Mouse (Mus musculus) CH12.LX (cell line): ENCODE results near the gene Gm43518. TPM values are rescaled to one million over a fixed set of nuclear protein-coding genes. Genes with fewer than 3 reads are reported as not detected.

Experiments used
- DNase-seq: peaks from one replicate; pipeline ENCODE4 v3.0.0-alpha.2; 2013; ENCODE audit errors: extremely low read depth
- H3K27ac ChIP-seq: 2 replicates; pipeline ENCODE4 v1.5.1; 2012; ENCODE audit warnings: low read depth, mild to moderate bottlenecking, control low read depth, moderate library complexity; ENCODE audit not compliant: insufficient read depth
- H3K27me3 ChIP-seq: replicated peaks from 2 replicates; pipeline ENCODE3; 2012; ENCODE audit warnings: inconsistent platforms
- H3K36me3 ChIP-seq, 2 experiments: replicated peaks in 1 of 2; 2 replicates each; pipeline versions ENCODE3 to v1.6.1; 2012; ENCODE audit warnings: inconsistent platforms in 1 of 2, low read length in 1 of 2, mild to moderate bottlenecking in 1 of 2, mixed read lengths in 1 of 2, moderate library complexity in 1 of 2; ENCODE audit not compliant: control insufficient read depth in 1 of 2, insufficient read depth in 1 of 2
- H3K4me1 ChIP-seq, 2 experiments: 2 replicates each; pipeline ENCODE4 v1.6.1; 2012; ENCODE audit warnings: inconsistent platforms in 1 of 2, moderate library complexity in 1 of 2; ENCODE audit not compliant: insufficient read depth in 2 of 2, control insufficient read depth in 1 of 2
- H3K4me2 ChIP-seq: 2 replicates; pipeline ENCODE4 v1.6.1; 2012; ENCODE audit warnings: low read depth, mild to moderate bottlenecking, control low read depth; ENCODE audit not compliant: poor library complexity, insufficient read depth, severe bottlenecking
- H3K4me3 ChIP-seq, 3 experiments: fragments of 150-350 bp in 1 of 3; sonication (generic) in 1 of 3; replicated peaks in 1 of 3; 2 replicates each; pipeline versions ENCODE3 to v1.5.1; 2011 to 2012; ENCODE audit warnings: low read depth in 2 of 3, low read length in 2 of 3, mild to moderate bottlenecking in 2 of 3, moderate library complexity in 2 of 3, control low read depth in 1 of 3, improper control_type of control experiment in 1 of 3, inconsistent platforms in 1 of 3, mixed read lengths in 1 of 3; ENCODE audit not compliant: poor library complexity in 1 of 3
- H3K79me2 ChIP-seq: replicated peaks from 2 replicates; pipeline ENCODE4 v1.6.1; 2012; ENCODE audit warnings: mild to moderate bottlenecking, moderate library complexity; ENCODE audit not compliant: control insufficient read depth, poor library complexity, insufficient read depth, severe bottlenecking; ENCODE audit errors: extremely low read depth
- H3K9ac ChIP-seq: 2 replicates; pipeline ENCODE4 v1.6.1; 2012; ENCODE audit warnings: low read depth, mild to moderate bottlenecking, control low read depth, moderate library complexity; ENCODE audit not compliant: insufficient read depth
- H3K9me3 ChIP-seq: replicated peaks from 2 replicates; pipeline ENCODE3; 2012; ENCODE audit warnings: low read length, inconsistent platforms, mixed read lengths
- CTCF ChIP-seq, 2 experiments: IDR thresholded peaks in 1 of 2; conservative IDR thresholded peaks in 1 of 2; 2 replicates each; pipeline ENCODE4 v1.5.1; 2011 to 2012; ENCODE audit warnings: low read depth in 2 of 2, low read length in 2 of 2, improper control_type of control experiment in 1 of 2, inconsistent platforms in 1 of 2, mild to moderate bottlenecking in 1 of 2, moderate library complexity in 1 of 2
- GABPA ChIP-seq: IDR thresholded peaks from 2 replicates; pipeline ENCODE4 v1.6.1; 2012; ENCODE audit warnings: low read depth, low read length, improper control_type of control experiment, inconsistent platforms; ENCODE audit not compliant: insufficient replicate concordance
- HCFC1 ChIP-seq: IDR thresholded peaks from 2 replicates; pipeline ENCODE4 v1.6.1; 2012; ENCODE audit warnings: low read depth, mild to moderate bottlenecking, inconsistent platforms, low read length, improper control_type of control experiment
- IRF4 ChIP-seq: IDR thresholded peaks from 2 replicates; pipeline ENCODE4 v1.6.1; 2014; ENCODE audit warnings: low read depth, mild to moderate bottlenecking, inconsistent platforms, low read length, improper control_type of control experiment
- JUND ChIP-seq: conservative IDR thresholded peaks from 2 replicates; pipeline ENCODE4 v1.6.1; 2011; ENCODE audit warnings: low read depth, low read length, improper control_type of control experiment
- MAFK ChIP-seq: IDR thresholded peaks from 2 replicates; pipeline ENCODE4 v1.6.1; 2011; ENCODE audit warnings: low read length, improper control_type of control experiment; ENCODE audit not compliant: insufficient replicate concordance
- MAX ChIP-seq: IDR thresholded peaks from 2 replicates; pipeline ENCODE4 v1.6.1; 2011; ENCODE audit warnings: low read length, improper control_type of control experiment
- MAZ ChIP-seq: IDR thresholded peaks from 2 replicates; pipeline ENCODE4 v1.6.1; 2012; ENCODE audit warnings: low read depth, mild to moderate bottlenecking, inconsistent platforms, low read length, improper control_type of control experiment, moderate library complexity
- MXI1 ChIP-seq: IDR thresholded peaks from 2 replicates; pipeline ENCODE4 v1.6.1; 2011; ENCODE audit warnings: mild to moderate bottlenecking, low read depth, low read length, improper control_type of control experiment
- PAX5 ChIP-seq: IDR thresholded peaks from 2 replicates; pipeline ENCODE4 v1.6.1; 2012; ENCODE audit warnings: low read length, inconsistent platforms, mixed read lengths
- POLR2A ChIP-seq: IDR thresholded peaks from 2 replicates; pipeline ENCODE4 v1.6.1; 2011; ENCODE audit warnings: low read depth, mild to moderate bottlenecking, improper control_type of control experiment, low read length
- POLR2AphosphoS2 ChIP-seq: IDR thresholded peaks from 2 replicates; pipeline ENCODE4 v1.6.1; 2011; ENCODE audit warnings: low read depth, low read length, improper control_type of control experiment
- RAD21 ChIP-seq: IDR thresholded peaks from 2 replicates; pipeline ENCODE4 v1.6.1; 2011; ENCODE audit warnings: low read depth, mild to moderate bottlenecking, low read length, improper control_type of control experiment, moderate library complexity
- SMC3 ChIP-seq: IDR thresholded peaks from 2 replicates; pipeline ENCODE4 v1.6.1; 2011; ENCODE audit warnings: low read depth, low read length, improper control_type of control experiment
- TCF12 ChIP-seq: IDR thresholded peaks from 2 replicates; pipeline ENCODE4 v1.6.1; 2014; ENCODE audit warnings: low read depth, mild to moderate bottlenecking, inconsistent platforms, low read length, improper control_type of control experiment
- USF2 ChIP-seq: conservative IDR thresholded peaks from 2 replicates; pipeline ENCODE4 v1.6.1; 2011; ENCODE audit warnings: low read depth, low read length, improper control_type of control experiment
- ZMIZ1 ChIP-seq: IDR thresholded peaks from 2 replicates; pipeline ENCODE4 v1.6.1; 2012; ENCODE audit warnings: low read depth, mild to moderate bottlenecking, inconsistent platforms, low read length, improper control_type of control experiment
- dilution Hi-C: fragments of 300-500 bp; cut with MboI; formaldehyde crosslinking; loops from 2 replicates; pipeline ENCODE4 v1.14.3; 2020; ENCODE audit warnings: low sequenced_read_pairs; ENCODE audit not compliant: extremely low pct_unique_long_range_greater_than_20kb, extremely low pct_ligation_motif_present
- in situ Hi-C: fragments of 300-500 bp; cut with MboI; formaldehyde crosslinking; loops from 3 replicates; pipeline ENCODE4 v1.14.3; 2019; ENCODE audit warnings: low sequenced_read_pairs, low pct_ligation_motif_present, low pct_unique_long_range_greater_than_20kb, mixed read lengths
- polyA plus RNA-seq: library from polyadenylated mRNA; unstranded; fragments of >175 nt; gene quantifications from 2 replicates; pipeline ENCODE4 v1.2.1, GENCODE M21; 2012; ENCODE audit warnings: low read depth; ENCODE audit not compliant: insufficient read length
- total RNA-seq, 2 experiments: library from RNA; depleted of rRNA; stranded (reverse); fragments of 300-350 nt in 1 of 2; fragments of >200 nt in 1 of 2; gene quantifications; 2 replicates each; pipeline ENCODE4 v1.2.3; 2012 to 2014

The Gm43518 gene
- total and polyA plus RNA-seq, 3 experiments = 0.87 TPM; not detected in 2

DNA sequence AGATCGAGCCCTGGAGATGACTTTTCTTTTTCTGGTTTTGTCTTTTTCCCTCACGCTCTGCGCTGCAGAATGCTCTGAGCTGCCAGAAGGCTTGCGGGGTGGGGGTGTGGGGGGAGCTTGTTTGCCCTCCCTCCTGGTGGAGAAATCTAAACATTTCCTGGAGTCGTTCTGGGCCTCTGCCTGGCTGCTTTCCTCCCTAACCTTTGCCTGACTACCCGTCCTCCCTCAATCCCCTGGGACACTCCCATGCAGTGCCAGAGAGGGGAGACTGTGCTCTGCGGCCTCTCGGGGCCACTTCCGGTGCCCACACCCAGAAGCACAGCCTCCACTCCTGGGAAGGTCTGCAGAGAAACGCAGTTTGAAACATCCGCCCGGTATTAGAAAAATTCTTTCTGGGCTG, 47.3 kb upstream of the Gm43518 start, which contains the start of gene Hcar1:
Gene Hcar1 (minus strand): TSS at position 93 of the 400 bp plus-strand sequence.
- Histone ChIP-seq H3K9me3 (no peaks in the 10 kb centered on the region), H3K9ac (no peak within 1 kb of the TSS), H3K79me2 (no peaks in the 10 kb centered on the region), H3K27ac (no peak within 1 kb of the TSS), H3K4me3 (no peak within 1 kb of the TSS), H3K4me2 (no peak within 1 kb of the TSS), H3K36me3 (no peaks in the 10 kb centered on the region), H3K4me1 (peaks cover 6 to 14% of the 10 kb centered on the region in 2 experiments; a peak in 3 of 4 replicates), H3K27me3 (no peaks in the 10 kb centered on the region)
- DNase-seq = no peak
- in situ Hi-C loops = no loop called here
- no peak for TF ChIP-seq MAFK
- no peak for TF ChIP-seq IRF4
- TF ChIP-seq HCFC1 = no peak
- TF ChIP-seq PAX5 = no peak
- TF ChIP-seq MAX = no peak
- dilution Hi-C loops = no loop called here

DNA sequence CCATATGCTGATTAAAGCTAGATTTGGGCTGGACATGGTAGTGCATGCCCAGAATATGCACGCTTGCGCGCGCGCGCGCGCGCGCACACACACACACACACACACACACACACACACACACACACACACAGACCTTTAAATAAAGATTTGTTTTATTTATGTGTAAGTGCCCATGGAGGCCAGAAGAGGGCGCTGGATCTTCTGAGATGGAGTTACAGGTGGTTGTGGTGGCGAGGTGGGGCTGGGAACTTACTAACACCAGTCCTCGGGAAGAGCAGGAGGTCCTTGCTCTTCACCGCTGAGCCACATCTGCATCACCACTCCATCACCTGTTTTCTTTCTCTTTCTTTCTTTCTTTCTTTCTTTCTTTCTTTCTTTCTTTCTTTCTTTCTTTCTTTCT, 46.4 kb upstream of the Gm43518 start:
- no peak overlapping the region for H3K4me3 ChIP-seq
- no peak overlapping the region for H3K27ac ChIP-seq
- no peaks in the 10 kb centered on the region for H3K36me3 ChIP-seq
- H3K27me3 ChIP-seq = no peaks in the 10 kb centered on the region
- dilution Hi-C loops (no loop called here), in situ Hi-C loops (no loop called here)
- H3K79me2 ChIP-seq = no peaks in the 10 kb centered on the region
- H3K9me3 ChIP-seq = no peaks in the 10 kb centered on the region
- H3K4me2 ChIP-seq = no peak overlapping the region
- no peak for TF ChIP-seq USF2
- peak in 1 of 2 experiments; percentile 13; a peak in 1 of 4 replicates for TF ChIP-seq CTCF (conservative IDR thresholded peaks at IDR 0.05 in 1 of 2, IDR thresholded peaks at IDR 0.05 in 1 of 2; ENCODE audit: low read depth in 2 of 2, low read length in 2 of 2)
- DNase-seq = no peak
- no peak overlapping the region for H3K9ac ChIP-seq
- peaks cover 6 to 14% of the 10 kb centered on the region in 2 experiments; a peak in 3 of 4 replicates for H3K4me1 ChIP-seq

DNA sequence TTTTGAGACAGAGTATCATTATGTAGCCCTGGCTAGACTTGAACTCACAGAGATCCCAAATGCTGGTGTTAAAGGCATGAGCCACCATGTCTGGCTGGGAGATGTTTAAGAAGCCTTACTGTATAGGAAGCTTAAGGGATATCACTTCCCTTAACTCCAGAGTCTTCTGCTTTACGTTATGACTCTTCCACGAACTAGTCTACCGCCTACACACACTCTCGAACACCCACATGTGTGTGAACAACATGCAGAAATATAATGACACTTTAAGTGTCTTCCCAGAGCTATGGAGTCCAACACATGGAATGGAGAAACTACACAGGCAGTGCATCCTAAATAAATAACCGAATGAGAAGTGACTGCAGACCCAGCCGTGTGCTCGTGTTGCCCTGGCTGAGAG, 43.3 kb upstream of the Gm43518 start:
- no peak overlapping the region for H3K9ac ChIP-seq
- no peaks in the 10 kb centered on the region for H3K79me2 ChIP-seq
- H3K36me3 ChIP-seq = no peaks in the 10 kb centered on the region
- no peaks in the 10 kb centered on the region for H3K9me3 ChIP-seq
- in situ Hi-C loops = no loop called here
- TF ChIP-seq USF2 (no peak), POLR2A (no peak), MAZ (no peak), GABPA (no peak), POLR2AphosphoS2 (no peak), JUND (no peak), SMC3 (no peak), TCF12 (no peak), ZMIZ1 (no peak), MXI1 (no peak), RAD21 (no peak)
- TF ChIP-seq, all 38 proteins: peak for 0
- Histone ChIP-seq H3K27ac (no peak overlapping the region), H3K4me1 (peaks cover 4 to 9% of the 10 kb centered on the region in 2 experiments), H3K4me3 (no peak overlapping the region), H3K27me3 (no peaks in the 10 kb centered on the region), H3K4me2 (no peak overlapping the region)
- dilution Hi-C loops = no loop called here
- no peak for DNase-seq
